Mouse (Mus musculus): ENCODE data around the gene Gemin4. TPM values are rescaled to one million over a fixed set of nuclear protein-coding genes. Genes with fewer than 3 reads are reported as not detected.
A peak's percentile ranks its signal among the peaks of the same experiment; 100 is the strongest.

Gemin4 gene
- polyA plus RNA-seq, 1 experiment = 19.4 TPM

- peaks cover 52% of the 10 kb centered on the region for H3K36me3 ChIP-seq (ENCODE audit: control insufficient read depth, insufficient read depth)
- TF ChIP-seq FOSL1 (IDR thresholded peaks at IDR 0.05; ENCODE audit: insufficient read depth, low read length, poor library complexity, severe bottlenecking) (no peak), MAX (IDR thresholded peaks at IDR 0.05) (no peak), CEBPB (IDR thresholded peaks at IDR 0.05; ENCODE audit: low read depth) (no peak), MYOG (IDR thresholded peaks at IDR 0.05; ENCODE audit: control insufficient read depth, extremely low read depth, insufficient read length) (no peak), MYOD1 (IDR thresholded peaks at IDR 0.05; ENCODE audit: control insufficient read depth, insufficient read length, low read depth) (no peak), CTCF (IDR thresholded peaks at IDR 0.05; ENCODE audit: control insufficient read depth, insufficient read depth, insufficient read length) (no peak), USF1 (IDR thresholded peaks at IDR 0.05; ENCODE audit: low read depth) (no peak)
- H3K27me3 ChIP-seq (ENCODE audit: control insufficient read depth, insufficient read depth, insufficient read length) = no peaks in the 10 kb centered on the region
- H3K79me2 ChIP-seq (ENCODE audit: control insufficient read depth, insufficient read depth) = peaks cover 35% of the 10 kb centered on the region
- peaks cover 21% of the 10 kb centered on the region for H3K79me3 ChIP-seq (ENCODE audit: low read depth)
- no peak overlapping the region for H3K4me3 ChIP-seq (ENCODE audit: insufficient read depth, poor library complexity, severe bottlenecking)
- H3ac ChIP-seq (ENCODE audit: control insufficient read depth, insufficient read length, low read depth) = no peak overlapping the region
Observed at GRCm38 (mm10) chr11:76247239-76247638, 29.8 kb upstream of the Gemin4 start.

GRCm38 (mm10) chr11:76246439-76246838 is 29.0 kb upstream of the Gemin4 start:
- Histone ChIP-seq H3K79me2 (ENCODE audit: control insufficient read depth, insufficient read depth) (peaks cover 35% of the 10 kb centered on the region), H3K79me3 (ENCODE audit: low read depth) (peaks cover 21% of the 10 kb centered on the region), H3K27me3 (ENCODE audit: control insufficient read depth, insufficient read depth, insufficient read length) (no peaks in the 10 kb centered on the region), H3K4me3 (ENCODE audit: insufficient read depth, poor library complexity, severe bottlenecking) (no peak overlapping the region), H3K36me3 (ENCODE audit: control insufficient read depth, insufficient read depth) (peaks cover 50% of the 10 kb centered on the region), H3ac (ENCODE audit: control insufficient read depth, insufficient read length, low read depth) (no peak overlapping the region)
- TF ChIP-seq CTCF (IDR thresholded peaks at IDR 0.05; ENCODE audit: control insufficient read depth, insufficient read depth, insufficient read length) = no peak
- no peak for TF ChIP-seq MAX (IDR thresholded peaks at IDR 0.05)
- TF ChIP-seq MYOG (IDR thresholded peaks at IDR 0.05; ENCODE audit: control insufficient read depth, extremely low read depth, insufficient read length) = no peak
- no peak for TF ChIP-seq MYOD1 (IDR thresholded peaks at IDR 0.05; ENCODE audit: control insufficient read depth, insufficient read length, low read depth)
- no peak for TF ChIP-seq CEBPB (IDR thresholded peaks at IDR 0.05; ENCODE audit: low read depth)
- TF ChIP-seq USF1 (IDR thresholded peaks at IDR 0.05; ENCODE audit: low read depth) = no peak
- TF ChIP-seq FOSL1 (IDR thresholded peaks at IDR 0.05; ENCODE audit: insufficient read depth, low read length, poor library complexity, severe bottlenecking) = no peak

- Histone ChIP-seq H3K79me3 (ENCODE audit: low read depth) (peaks cover 21% of the 10 kb centered on the region), H3ac (ENCODE audit: control insufficient read depth, insufficient read length, low read depth) (peak overlapping the region; percentile 97), H3K36me3 (ENCODE audit: control insufficient read depth, insufficient read depth) (peaks cover 25% of the 10 kb centered on the region), H3K27me3 (ENCODE audit: control insufficient read depth, insufficient read depth, insufficient read length) (no peaks in the 10 kb centered on the region), H3K79me2 (ENCODE audit: control insufficient read depth, insufficient read depth) (peaks cover 35% of the 10 kb centered on the region), H3K4me3 (ENCODE audit: insufficient read depth, poor library complexity, severe bottlenecking) (peak overlapping the region; percentile 97)
- no peak for TF ChIP-seq USF1 (IDR thresholded peaks at IDR 0.05; ENCODE audit: low read depth)
- no peak for TF ChIP-seq CTCF (IDR thresholded peaks at IDR 0.05; ENCODE audit: control insufficient read depth, insufficient read depth, insufficient read length)
- no peak for TF ChIP-seq MYOD1 (IDR thresholded peaks at IDR 0.05; ENCODE audit: control insufficient read depth, insufficient read length, low read depth)
- TF ChIP-seq CEBPB (IDR thresholded peaks at IDR 0.05; ENCODE audit: low read depth) = no peak
- TF ChIP-seq MAX (IDR thresholded peaks at IDR 0.05) = no peak
- no peak for TF ChIP-seq MYOG (IDR thresholded peaks at IDR 0.05; ENCODE audit: control insufficient read depth, extremely low read depth, insufficient read length)
- no peak for TF ChIP-seq FOSL1 (IDR thresholded peaks at IDR 0.05; ENCODE audit: insufficient read depth, low read length, poor library complexity, severe bottlenecking)
Observed at GRCm38 (mm10) chr11:76243811-76244546, 26.5 kb upstream of the Gemin4 start.

- H3K4me3 ChIP-seq (ENCODE audit: insufficient read depth, poor library complexity, severe bottlenecking) = peak within 1 kb of the TSS; percentile 97
- H3K27me3 ChIP-seq (ENCODE audit: control insufficient read depth, insufficient read depth, insufficient read length) = no peaks in the 10 kb centered on the region
- peak within 1 kb of the TSS; percentile 97 for H3ac ChIP-seq (ENCODE audit: control insufficient read depth, insufficient read length, low read depth)
- peaks cover 21% of the 10 kb centered on the region for H3K79me3 ChIP-seq (ENCODE audit: low read depth)
- peaks cover 35% of the 10 kb centered on the region for H3K79me2 ChIP-seq (ENCODE audit: control insufficient read depth, insufficient read depth)
- H3K36me3 ChIP-seq (ENCODE audit: control insufficient read depth, insufficient read depth) = peaks cover 22% of the 10 kb centered on the region
- no peak for TF ChIP-seq CEBPB (IDR thresholded peaks at IDR 0.05; ENCODE audit: low read depth)
- peak; percentile 89 for TF ChIP-seq MAX (IDR thresholded peaks at IDR 0.05)
Observed at GRCm38 (mm10) chr11:76242901-76243810, 25.7 kb upstream of the Gemin4 start, which contains the start of the genes Mrm3 and Glod4. Gene Mrm3 (plus strand): TSS chr11:76243715. Gene Glod4 (minus strand): TSS chr11:76243725.

- peaks cover 14% of the 10 kb centered on the region for H3K36me3 ChIP-seq (ENCODE audit: control insufficient read depth, insufficient read depth)
- TF ChIP-seq MYOG (IDR thresholded peaks at IDR 0.05; ENCODE audit: control insufficient read depth, extremely low read depth, insufficient read length) (no peak), CEBPB (IDR thresholded peaks at IDR 0.05; ENCODE audit: low read depth) (no peak), MYOD1 (IDR thresholded peaks at IDR 0.05; ENCODE audit: control insufficient read depth, insufficient read length, low read depth) (no peak), CTCF (IDR thresholded peaks at IDR 0.05; ENCODE audit: control insufficient read depth, insufficient read depth, insufficient read length) (no peak), MAX (IDR thresholded peaks at IDR 0.05) (no peak), USF1 (IDR thresholded peaks at IDR 0.05; ENCODE audit: low read depth) (no peak)
- H3K4me3 ChIP-seq (ENCODE audit: insufficient read depth, poor library complexity, severe bottlenecking) = no peak overlapping the region
Observed at GRCm38 (mm10) chr11:76239750-76240149, 22.3 kb upstream of the Gemin4 start.

More at GRCm38 (mm10) chr11:76239750-76240149, 22.3 kb upstream of the Gemin4 start:
- Histone ChIP-seq H3ac (ENCODE audit: control insufficient read depth, insufficient read length, low read depth) (no peak overlapping the region), H3K79me3 (ENCODE audit: low read depth) (peaks cover 8% of the 10 kb centered on the region), H3K27me3 (ENCODE audit: control insufficient read depth, insufficient read depth, insufficient read length) (no peaks in the 10 kb centered on the region), H3K79me2 (ENCODE audit: control insufficient read depth, insufficient read depth) (peaks cover 12% of the 10 kb centered on the region)

All from C2C12 (cell line).